Mouse (Mus musculus) liver, adult (tissue): ENCODE results near the gene Pcnp.
A peak's percentile ranks its signal among the peaks of the same experiment; 100 is the strongest.

Experiments
- GATA4 ChIP-seq: IDR thresholded peaks from 2 replicates; pipeline ENCODE4 v1.6.1; 2014; ENCODE audit warnings: mild to moderate bottlenecking, low read length; ENCODE audit not compliant: insufficient replicate concordance

Pcnp gene

GRCm38 (mm10) chr16:55986001-55986400, 43.5 kb downstream of the Pcnp start:
- no peak for TF ChIP-seq GATA4

- TF ChIP-seq GATA4: no peak
Observed at GRCm38 (mm10) chr16:55974903-55975285, 54.6 kb downstream of the Pcnp start.

DNA sequence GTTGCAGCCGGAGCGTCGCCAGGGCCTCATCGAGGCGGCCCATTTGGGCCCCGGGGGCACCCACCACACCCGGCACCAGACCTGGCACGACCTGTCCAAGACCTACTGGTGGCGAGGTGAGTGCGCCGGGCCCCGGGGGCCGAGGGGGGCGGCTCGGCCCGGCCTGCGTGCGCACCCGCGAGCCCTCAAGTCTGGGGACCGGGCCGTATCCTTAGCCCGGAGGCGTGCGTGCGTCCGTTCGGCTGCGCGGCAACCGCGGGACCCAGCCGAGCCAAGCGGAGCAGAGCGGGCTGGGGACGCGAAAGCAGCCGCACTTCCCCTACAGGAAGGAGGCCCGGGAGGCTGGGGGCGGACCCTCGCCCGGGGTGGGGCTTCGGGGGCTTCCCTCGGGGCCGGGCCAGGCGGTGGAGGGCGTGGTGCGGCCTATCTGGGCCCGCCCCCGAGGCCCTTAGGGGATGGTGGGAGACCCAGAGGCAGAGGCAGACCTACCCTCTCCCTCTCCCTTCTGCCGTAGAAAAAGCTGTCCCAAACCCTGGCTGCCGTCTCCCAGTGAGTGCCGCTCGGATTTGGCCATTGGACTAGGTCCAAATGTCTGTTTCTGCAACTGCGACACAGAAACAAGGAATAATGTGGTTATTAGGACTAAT, 55.2 kb downstream of the Pcnp start:
- TF ChIP-seq GATA4: no peak

DNA sequence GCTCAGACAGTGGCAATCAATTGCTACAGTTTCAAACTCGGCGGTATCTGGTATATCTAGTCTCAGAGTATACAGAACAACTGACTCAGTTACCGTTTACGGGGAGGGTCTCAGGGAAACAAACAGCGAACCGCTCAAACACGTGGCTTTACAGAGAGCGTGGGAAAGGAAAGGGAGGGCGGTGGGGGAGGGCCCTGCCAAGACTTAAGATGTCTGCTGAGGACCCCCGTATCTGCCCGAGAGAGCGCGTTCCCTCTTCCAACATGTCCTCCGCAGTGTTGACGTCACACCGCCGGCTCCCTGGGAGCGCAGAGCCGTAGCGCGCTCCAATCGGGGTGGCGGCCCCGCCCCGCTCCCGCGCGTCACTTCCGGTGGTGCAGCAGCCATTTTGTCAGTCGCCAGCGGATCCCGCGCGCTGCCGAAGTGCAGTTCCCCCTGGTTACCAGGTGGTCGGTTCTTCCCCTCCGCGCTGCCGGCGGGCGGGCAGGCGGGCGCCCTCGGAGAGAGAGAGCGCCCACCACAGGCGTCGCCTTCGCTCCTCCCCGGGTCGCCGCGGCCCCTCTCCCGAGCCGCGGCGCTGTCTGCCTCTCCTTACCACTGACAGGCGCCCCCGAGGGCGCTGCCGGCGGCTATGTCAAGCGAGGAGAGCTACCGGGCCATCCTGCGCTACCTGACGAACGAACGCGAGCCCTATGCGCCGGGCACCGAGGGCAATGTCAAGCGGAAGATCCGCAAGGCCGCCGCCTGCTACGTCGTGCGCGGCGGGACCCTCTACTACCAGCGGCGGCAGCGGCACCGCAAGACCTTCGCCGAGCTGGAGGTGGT, 55.9 kb downstream of the Pcnp start, which contains the start of gene Zbtb11:
TSS of gene Zbtb11 (plus strand) at position 453 of the 825 bp plus-strand sequence.
- TF ChIP-seq GATA4: peak; percentile 65; the same call in 1 of the 2 replicates

GRCm38 (mm10) chr16:55972626-55973201, 56.8 kb downstream of the Pcnp start:
- TF ChIP-seq GATA4: no peak

GRCm38 (mm10) chr16:55971735-55972615, 57.6 kb downstream of the Pcnp start:
- no peak for TF ChIP-seq GATA4

DNA sequence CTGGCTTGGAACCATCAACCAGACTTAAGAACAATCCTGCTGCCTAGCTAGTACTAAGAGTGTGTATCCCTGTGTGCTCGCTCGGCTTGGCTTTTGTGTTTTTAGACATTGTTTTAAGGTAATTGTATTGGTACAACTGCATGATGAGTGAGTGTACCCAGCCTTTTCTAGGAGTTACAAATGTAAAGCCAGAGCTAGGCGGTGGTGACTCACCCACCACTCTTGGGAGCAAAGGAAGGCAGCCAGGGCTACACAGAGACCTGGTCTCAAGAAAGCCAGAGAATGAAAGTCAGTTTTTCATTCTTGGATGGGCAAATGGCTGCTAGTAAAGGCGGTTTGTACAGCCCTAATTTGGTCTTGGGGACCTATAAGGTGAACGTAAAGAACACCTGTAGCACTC, 59.1 kb downstream of the Pcnp start:
- TF ChIP-seq GATA4: no peak

- TF ChIP-seq GATA4: no peak
Observed at GRCm38 (mm10) chr16:55969147-55969546, 60.4 kb downstream of the Pcnp start.

GRCm38 (mm10) chr16:55967221-55967620, 62.3 kb downstream of the Pcnp start:
- TF ChIP-seq GATA4: no peak

- TF ChIP-seq GATA4: 0 out of 2 replicates have a peak, but pooled peaks have one; percentile 5
Observed at GRCm38 (mm10) chr16:55966212-55966871, 63.2 kb downstream of the Pcnp start, which contains the start of gene Rpl24. TSS of gene Rpl24 (plus strand) at chr16:55966275.

- TF ChIP-seq GATA4: no peak
Observed at GRCm38 (mm10) chr16:55964126-55964949, 65.2 kb downstream of the Pcnp start.
